Mouse (Mus musculus) G1E (cell line): Measurements from ENCODE around the gene Gm42674. TPM values are rescaled to one million over a fixed set of nuclear protein-coding genes. Genes with fewer than 3 reads are reported as not detected.

Experiments
- ATAC-seq: 2 replicates; pipeline ENCODE4 v1.8.0; 2016; ENCODE audit warnings: mild to moderate bottlenecking; ENCODE audit not compliant: insufficient number of reproducible peaks, poor library complexity, low FRiP score, severe bottlenecking; ENCODE audit errors: extremely low read depth
- DNase-seq: peaks from one replicate; pipeline ENCODE4 v3.0.0; 2012; ENCODE audit warnings: low spot score
- H3K27me3 ChIP-seq: 2 replicates; pipeline ENCODE4 v1.6.1; 2012; ENCODE audit warnings: mild to moderate bottlenecking, low read length, inconsistent platforms; ENCODE audit not compliant: insufficient read depth
- H3K36me3 ChIP-seq: replicated peaks from 2 replicates; pipeline ENCODE3; 2012; ENCODE audit warnings: mild to moderate bottlenecking, inconsistent platforms
- H3K4me1 ChIP-seq: 2 replicates; pipeline ENCODE4 v1.6.1; 2012; ENCODE audit warnings: low read depth, low read length, inconsistent platforms, mixed read lengths; ENCODE audit not compliant: insufficient read depth
- H3K4me3 ChIP-seq: 2 replicates; pipeline ENCODE4 v1.5.1; 2012; ENCODE audit warnings: low read depth, mild to moderate bottlenecking, inconsistent platforms, low read length, moderate library complexity, mixed read lengths
- H3K9me3 ChIP-seq: replicated peaks from 2 replicates; pipeline ENCODE4 v1.6.1; 2012; ENCODE audit warnings: inconsistent platforms
- CTCF ChIP-seq: IDR thresholded peaks from 2 replicates; pipeline ENCODE4 v1.5.1; 2012; ENCODE audit warnings: low read depth, low read length, inconsistent platforms, mixed read lengths
- GATA1 ChIP-seq: IDR thresholded peaks from 2 replicates; pipeline ENCODE4 v1.6.1; 2012; ENCODE audit warnings: borderline replicate concordance, low read length, inconsistent platforms, mixed read lengths
- GATA2 ChIP-seq: IDR thresholded peaks from 2 replicates; pipeline ENCODE4 v1.6.1; 2012; ENCODE audit warnings: low read depth, low read length, inconsistent platforms, borderline replicate concordance
- POLR2AphosphoS5 ChIP-seq: IDR thresholded peaks from 2 replicates; pipeline ENCODE4 v1.6.1; 2012; ENCODE audit warnings: low read depth, low read length, inconsistent platforms; ENCODE audit not compliant: insufficient replicate concordance
- TAL1 ChIP-seq: conservative IDR thresholded peaks from 2 replicates; pipeline ENCODE4 v1.6.1; 2012; ENCODE audit warnings: low read depth, low read length, inconsistent platforms, mixed read lengths
- polyA plus RNA-seq: library from polyadenylated mRNA; stranded (reverse); fragments of >175 nt; gene quantifications from 2 replicates; pipeline ENCODE4 v1.2.3, GENCODE M21; 2012
- total RNA-seq, 2 experiments: library from RNA; stranded (forward) in 1 of 2; stranded (reverse) in 1 of 2; fragments of 200-1000 nt in 1 of 2; fragments of >200 nt in 1 of 2; fragmentation: Nextera tagmentation in 1 of 2; gene quantifications; 2 replicates each; pipeline ENCODE4 v1.2.3; 2014 to 2017

The Gm42674 gene
- total and polyA plus RNA-seq, 3 experiments, result not detected

GRCm38 (mm10) chr3:90586016-90586643 is 15.6 kb upstream of the Gm42674 start:
- Histone ChIP-seq H3K27me3 (peaks cover 12% of the 10 kb centered on the region), H3K4me3 (no peak overlapping the region), H3K9me3 (no peaks in the 10 kb centered on the region), H3K4me1 (no peaks in the 10 kb centered on the region), H3K36me3 (no peaks in the 10 kb centered on the region)
- TF ChIP-seq GATA1 (no peak), CTCF (no peak), TAL1 (no peak), GATA2 (no peak)
- DNase-seq, result no peak
- no peak for ATAC-seq

GRCm38 (mm10) chr3:90586906-90587305 is 14.8 kb upstream of the Gm42674 start:
- DNase-seq (no peak), ATAC-seq (no peak)
- TF ChIP-seq TAL1, result no peak
- TF ChIP-seq POLR2AphosphoS5, result no peak
- TF ChIP-seq CTCF, result no peak
- TF ChIP-seq GATA2, result no peak
- no peak for TF ChIP-seq GATA1
- Histone ChIP-seq H3K36me3 (no peaks in the 10 kb centered on the region), H3K4me3 (no peak overlapping the region), H3K4me1 (no peaks in the 10 kb centered on the region), H3K9me3 (no peaks in the 10 kb centered on the region), H3K27me3 (peaks cover 12% of the 10 kb centered on the region)

GRCm38 (mm10) chr3:90587361-90588101 is 14.2 kb upstream of the Gm42674 start:
- Histone ChIP-seq H3K4me1 (no peaks in the 10 kb centered on the region), H3K27me3 (peaks cover 12% of the 10 kb centered on the region), H3K36me3 (no peaks in the 10 kb centered on the region), H3K4me3 (no peak overlapping the region), H3K9me3 (no peaks in the 10 kb centered on the region)
- DNase-seq (no peak), ATAC-seq (no peak)
- TF ChIP-seq TAL1 (no peak), POLR2AphosphoS5 (no peak), GATA1 (no peak), GATA2 (no peak), CTCF (no peak)

GRCm38 (mm10) chr3:90589390-90589789 is 12.3 kb upstream of the Gm42674 start:
- TF ChIP-seq POLR2AphosphoS5 (no peak), TAL1 (no peak), CTCF (no peak), GATA1 (no peak), GATA2 (no peak)
- H3K27me3 ChIP-seq, result peaks cover 10% of the 10 kb centered on the region
- H3K4me1 ChIP-seq, result no peaks in the 10 kb centered on the region
- H3K9me3 ChIP-seq, result no peaks in the 10 kb centered on the region
- DNase-seq, result no peak
- no peak overlapping the region for H3K4me3 ChIP-seq
- no peaks in the 10 kb centered on the region for H3K36me3 ChIP-seq
- no peak for ATAC-seq

GRCm38 (mm10) chr3:90589947-90590346 is 11.8 kb upstream of the Gm42674 start, which contains the start of gene S100a2:
S100a2 (plus strand) TSS chr3:90590247.
- no peak for TF ChIP-seq GATA1
- TF ChIP-seq CTCF, result no peak
- no peak for TF ChIP-seq GATA2
- TF ChIP-seq POLR2AphosphoS5, result no peak
- no peak for TF ChIP-seq TAL1
- no peak for DNase-seq
- Histone ChIP-seq H3K4me1 (no peaks in the 10 kb centered on the region), H3K9me3 (no peaks in the 10 kb centered on the region), H3K4me3 (no peak within 1 kb of the TSS), H3K36me3 (no peaks in the 10 kb centered on the region), H3K27me3 (peaks cover 7% of the 10 kb centered on the region; the same call in 1 of the 2 replicates)
- ATAC-seq, result no peak

- TF ChIP-seq GATA2 (no peak), TAL1 (no peak), GATA1 (no peak)
- H3K4me1 ChIP-seq, result no peaks in the 10 kb centered on the region
- H3K4me3 ChIP-seq, result no peak overlapping the region
- ATAC-seq, result no peak
- no peaks in the 10 kb centered on the region for H3K36me3 ChIP-seq
- H3K9me3 ChIP-seq, result no peaks in the 10 kb centered on the region
- no peaks in the 10 kb centered on the region for H3K27me3 ChIP-seq
- no peak for DNase-seq
Measured at GRCm38 (mm10) chr3:90594466-90594865, 7.2 kb upstream of the Gm42674 start.

GRCm38 (mm10) chr3:90595556-90595955 is 6.1 kb upstream of the Gm42674 start:
- Histone ChIP-seq H3K27me3 (no peaks in the 10 kb centered on the region), H3K36me3 (no peaks in the 10 kb centered on the region), H3K4me3 (no peak overlapping the region), H3K9me3 (no peaks in the 10 kb centered on the region), H3K4me1 (no peaks in the 10 kb centered on the region)
- ATAC-seq (no peak), DNase-seq (no peak)
- no peak for TF ChIP-seq TAL1
- no peak for TF ChIP-seq GATA2
- no peak for TF ChIP-seq GATA1
